Mouse (Mus musculus) heart, postnatal 0 days (tissue): ENCODE results near the gene Shroom2.

Source experiments
- CTCF ChIP-seq: IDR thresholded peaks from 2 replicates; pipeline ENCODE4 v1.5.1; 2016; ENCODE audit warnings: antibody characterized with exemption, control low read depth, low read depth
- EP300 ChIP-seq: IDR thresholded peaks from 2 replicates; pipeline ENCODE4 v1.6.1; 2016; ENCODE audit warnings: antibody characterized with exemption, low read depth

GRCm38 (mm10) chrX:152755819-152756218 is 13.4 kb downstream of the Shroom2 start:
- TF ChIP-seq CTCF (no peak), EP300 (no peak)
